In genomic region chr13:112442867-112443529, GRCm38 (mm10) we compare ENCODE assay signal across 21 mouse cellular contexts. TPM values are rescaled to one million over a fixed set of nuclear protein-coding genes. Genes with fewer than 3 reads are reported as not detected.
DNase-seq lines count a peak whose midpoint lies in the region; ATAC-seq and TF ChIP-seq lines count a peak whose summit lies in the region.
"Had no signal": no experiment of that assay in that cellular context is flagged by ENCODE, and none has a peak within 500 bp of the region (broad histone marks: within the 10 kb centered on the region; RNA-seq: fewer than 3 reads in every experiment).

No protein-coding gene starts in this region.

- no peak for TF ChIP-seq POLR2A in CH12.LX (IDR thresholded peaks at IDR 0.05; ENCODE audit: low read depth, low read length)

- DNase-seq in heart, adult 11 months: peak; percentile 78
- DNase-seq in CH12.LX (ENCODE audit: extremely low read depth): peak; percentile 55
- DNase-seq in forelimb bud, embryonic 11.5 days (ENCODE audit: low read depth, low spot score): peak; percentile 24
- no peak for DNase-seq in adrenal gland, adult (ENCODE audit: inconsistent age in 2 of 2, low spot score in 1 of 2)
- no peak for DNase-seq in left cerebral cortex, adult 8-10 months (ENCODE audit: low spot score in 2 of 2)
- DNase-seq: cerebellum, postnatal 14 days; forebrain, postnatal 0 days; gastrocnemius, postnatal 10 days; heart, postnatal 10 days; kidney, adult 11 months; kidney, postnatal 14 days; lung, adult 2 months; right cerebral cortex, postnatal 14 days had no signal

- H3K36me3 ChIP-seq in heart, embryonic 11.5 days (ENCODE audit: control insufficient read depth, insufficient read depth, low read length): no peaks in the 10 kb centered on the region
- H3K36me3 ChIP-seq in CH12.LX (replicated peaks in 1 of 2; ENCODE audit: control insufficient read depth in 1 of 2, insufficient read depth in 1 of 2, low read length in 1 of 2): no peaks in the 10 kb centered on the region
- H3K36me3 ChIP-seq: neural tube, embryonic 13.5 days had no signal

- no peak overlapping the region for H3K4me2 ChIP-seq in heart, embryonic 11.5 days
- H3K4me2 ChIP-seq in CH12.LX (ENCODE audit: insufficient read depth, low read depth, poor library complexity, severe bottlenecking): no peak overlapping the region
- H3K4me2 ChIP-seq: hindbrain, embryonic 14.5 days; neural tube, embryonic 13.5 days had no signal

- no peaks in the 10 kb centered on the region for H3K27me3 ChIP-seq in heart, embryonic 11.5 days (ENCODE audit: control insufficient read depth, insufficient read depth, low read length)
- no peaks in the 10 kb centered on the region for H3K27me3 ChIP-seq in CH12.LX (replicated peaks)
- H3K27me3 ChIP-seq: neural tube, embryonic 13.5 days had no signal

- dilution Hi-C loops in CH12.LX (cut with MboI; ENCODE audit: extremely low pct_ligation_motif_present, extremely low pct_unique_long_range_greater_than_20kb, low sequenced_read_pairs): no loop called here

- TF ChIP-seq EP300 in CH12.LX (IDR thresholded peaks at IDR 0.05; ENCODE audit: low read length): peak; percentile 97

- no peak for ATAC-seq in heart, embryonic 11.5 days (replicated peaks; ENCODE audit: insufficient number of reproducible peaks, low FRiP score, low TSS enrichment)
- ATAC-seq in megakaryocyte progenitor cell, adult 5-6 weeks (replicated peaks; ENCODE audit: poor library complexity): peak; percentile 30
- ATAC-seq in erythroblast, adult 5-6 weeks (replicated peaks; ENCODE audit: low FRiP score, poor library complexity, severe bottlenecking): no peak
- ATAC-seq: forebrain, postnatal 0 days; midbrain, embryonic 16.5 days had no signal

- TF ChIP-seq CTCF in CH12.LX (conservative IDR thresholded peaks at IDR 0.05 in 1 of 2, IDR thresholded peaks at IDR 0.05 in 1 of 2; ENCODE audit: low read depth in 2 of 2, low read length in 2 of 2): no peak

- no peak overlapping the region for H3K9ac ChIP-seq in heart, embryonic 11.5 days (ENCODE audit: low read depth, low read length)
- H3K9ac ChIP-seq in CH12.LX (ENCODE audit: insufficient read depth, low read depth): no peak overlapping the region
- H3K9ac ChIP-seq: forebrain, postnatal 0 days; hindbrain, embryonic 14.5 days; neural tube, embryonic 13.5 days had no signal

- 78% methylated on average over 7 of the region's 7 CpGs for WGBS in heart, embryonic 11.5 days (ENCODE audit: insufficient replicate concordance)

- H3K27ac ChIP-seq in heart, embryonic 11.5 days (ENCODE audit: low read depth, low read length): no peak overlapping the region
- H3K27ac ChIP-seq in CH12.LX (ENCODE audit: insufficient read depth, low read depth): no peak overlapping the region
- H3K27ac ChIP-seq: hindbrain, embryonic 14.5 days; left cerebral cortex, adult 2 months; neural tube, embryonic 13.5 days had no signal

- peaks cover 6% of the 10 kb centered on the region for H3K4me1 ChIP-seq in heart, embryonic 11.5 days (ENCODE audit: control insufficient read depth, insufficient read depth, low read length)
- H3K4me1 ChIP-seq in CH12.LX (ENCODE audit: control insufficient read depth in 1 of 2, insufficient read depth in 2 of 2): peaks cover 11 to 56% of the 10 kb centered on the region in 2 experiments

- no peaks in the 10 kb centered on the region for H3K9me3 ChIP-seq in heart, embryonic 11.5 days (replicated peaks; ENCODE audit: control insufficient read depth, low read length)
- H3K9me3 ChIP-seq in CH12.LX (replicated peaks; ENCODE audit: low read length): peaks cover 2% of the 10 kb centered on the region
- H3K9me3 ChIP-seq: neural tube, embryonic 13.5 days had no signal

- no peak overlapping the region for H3K4me3 ChIP-seq in heart, embryonic 11.5 days (ENCODE audit: low read depth, low read length)
- no peak overlapping the region for H3K4me3 ChIP-seq in CH12.LX (replicated peaks in 1 of 3; ENCODE audit: low read depth in 2 of 3, low read length in 2 of 3, poor library complexity in 1 of 3)
- H3K4me3 ChIP-seq: erythroblast, embryonic 14.5 days; left cerebral cortex, adult 2 months; neural tube, embryonic 13.5 days had no signal

- in situ Hi-C loops in CH12.LX (cut with MboI; ENCODE audit: low pct_ligation_motif_present, low pct_unique_long_range_greater_than_20kb, low sequenced_read_pairs): no loop called here

- no peaks in the 10 kb centered on the region for H3K79me2 ChIP-seq in CH12.LX (replicated peaks; ENCODE audit: control insufficient read depth, extremely low read depth, insufficient read depth, poor library complexity, severe bottlenecking)

- no peak for TF ChIP-seq RAD21 in CH12.LX (IDR thresholded peaks at IDR 0.05; ENCODE audit: low read depth, low read length)

TF ChIP-seq in CH12.LX, 34 proteins besides CTCF, POLR2A, EP300 and RAD21:
- TF ChIP-seq IRF4 (IDR thresholded peaks at IDR 0.05; ENCODE audit: low read depth, low read length) (peak; percentile 92), MAFK (IDR thresholded peaks at IDR 0.05; ENCODE audit: insufficient replicate concordance, low read length) (0 out of 2 replicates have a peak, but pooled peaks have one; percentile 53), RCOR1 (conservative IDR thresholded peaks at IDR 0.05; ENCODE audit: low read depth, low read length) (peak; percentile 83), MEF2A (IDR thresholded peaks at IDR 0.05; ENCODE audit: borderline replicate concordance, low read depth, low read length) (peak; percentile 79), BHLHE40 (IDR thresholded peaks at IDR 0.05; ENCODE audit: low read depth, low read length) (peak; percentile 70), ETS1 (conservative IDR thresholded peaks at IDR 0.05; ENCODE audit: low read depth, low read length) (peak; percentile 66), ZKSCAN1 (IDR thresholded peaks at IDR 0.05; ENCODE audit: borderline replicate concordance, low read depth, low read length) (no peak), JUND (conservative IDR thresholded peaks at IDR 0.05; ENCODE audit: low read depth, low read length) (peak; percentile 90), MAZ (IDR thresholded peaks at IDR 0.05; ENCODE audit: low read depth, low read length) (no peak), ZMIZ1 (IDR thresholded peaks at IDR 0.05; ENCODE audit: low read depth, low read length) (no peak), MYC (IDR thresholded peaks at IDR 0.05; ENCODE audit: low read depth, low read length) (peak; percentile 57; the same call in 1 of the 2 replicates), JUN (IDR thresholded peaks at IDR 0.05; ENCODE audit: insufficient read depth, low read depth, low read length) (peak; percentile 83)

RNA-seq across cellular contexts. Expression of gene Il6st, which starts 20.9 kb away (rescaled TPM):
- polyA plus RNA-seq in heart, embryonic 11.5 days (2014; fragmentation: Nextera tagmentation; extraction: Ambion mirVana): 50.0 and 68.2 TPM in 2 replicates
- total RNA-seq in CH12.LX (2012; rRNA removed) (6.5 and 7.6 TPM in 2 replicates), CH12.LX (2014; rRNA removed) (3.5 and 3.8 TPM in 2 replicates)
- polyA plus RNA-seq in CH12.LX (2012; ENCODE audit: insufficient read length, low read depth): 5.7 and 6.3 TPM in 2 replicates
- 25.0 and 29.8 TPM in 2 replicates for total RNA-seq in megakaryocyte progenitor cell, adult 5-6 weeks (2015)
- 27.9 and 32.7 TPM in 2 replicates for total RNA-seq in megakaryocyte progenitor cell, adult 5-6 weeks (2017)
- 5.4 and 10.0 TPM in 2 replicates for total RNA-seq in erythroblast, adult 5-6 weeks (2015; ENCODE audit: low replicate concordance)
- total RNA-seq in erythroblast, adult 5-6 weeks (2017; ENCODE audit: low replicate concordance): 3.6 and 4.0 TPM in 2 replicates
- total RNA-seq in left cerebral cortex, adult 8-10 months (2022): 10 to 100 TPM; 86.9 to 95.9 (median 91.0) TPM

Comparison
In these comparisons a context has a peak if more than half of its experiments do, and no peak if none do; other contexts are left out.
1. DNase-seq: peak in heart, adult 11 months (single experiment), CH12.LX (single experiment) and forelimb bud, embryonic 11.5 days (single experiment); none in adrenal gland, adult (0 of 2) and left cerebral cortex, adult 8-10 months (0 of 2).